Mouse (Mus musculus) neural tube, embryonic 14.5 days (tissue): ENCODE measurements around the gene Erf. TPM values are rescaled to one million over a fixed set of nuclear protein-coding genes. Genes with fewer than 3 reads are reported as not detected.

Experiments
- ATAC-seq: fragments of 200-750 bp; cut with Nextera tagmentation; 2 replicates; pipeline ENCODE4 v1.8.0; 2017; ENCODE audit warnings: low read depth, mild to moderate bottlenecking, moderate TSS enrichment, moderate library complexity
- H3K27ac ChIP-seq: fragments of 300-500 bp; sonication (generic); 2 replicates; pipeline ENCODE4 v1.5.1; 2014; ENCODE audit warnings: low read depth, mild to moderate bottlenecking, control low read depth, low read length, moderate library complexity, mixed read lengths
- H3K27me3 ChIP-seq: fragments of 300-500 bp; sonication (generic); 2 replicates; pipeline ENCODE4 v1.6.1; 2014; ENCODE audit warnings: low read length; ENCODE audit not compliant: control insufficient read depth, insufficient read depth
- H3K36me3 ChIP-seq: fragments of 300-500 bp; sonication (generic); 2 replicates; pipeline ENCODE4 v1.6.1; 2014; ENCODE audit warnings: low read length, mixed read lengths; ENCODE audit not compliant: control insufficient read depth, insufficient read depth
- H3K4me1 ChIP-seq: fragments of 300-500 bp; sonication (generic); 2 replicates; pipeline ENCODE4 v1.6.1; 2014; ENCODE audit warnings: low read length; ENCODE audit not compliant: control insufficient read depth, insufficient read depth
- H3K4me2 ChIP-seq: fragments of 300-500 bp; sonication (generic); 2 replicates; pipeline ENCODE4 v1.6.1; 2014; ENCODE audit warnings: mild to moderate bottlenecking, low read depth, low read length, control low read depth
- H3K4me3 ChIP-seq: fragments of 300-500 bp; sonication (generic); 2 replicates; pipeline ENCODE4 v1.5.1; 2014; ENCODE audit warnings: low read depth, low read length, control low read depth, mixed read lengths
- H3K9ac ChIP-seq: fragments of 300-500 bp; sonication (generic); replicated peaks from 2 replicates; pipeline ENCODE4 v1.6.1; 2014; ENCODE audit warnings: low read depth, mild to moderate bottlenecking, control low read depth, low read length, mixed read lengths
- H3K9me3 ChIP-seq: fragments of 300-500 bp; sonication (generic); 2 replicates; pipeline ENCODE4 v1.6.1; 2016; ENCODE audit warnings: low read length; ENCODE audit not compliant: control insufficient read depth
- whole genome bisulfite sequencing: fragments of 180-500 bp; shearing (Covaris S2); extraction: QIAGEN DNeasy Blood & Tissue Kit; methylation state at CpG from one replicate; pipeline ENCODE4 v1.1.7; 2014; 5-methylcytosine and 5-hydroxymethylcytosine counted together
- polyA plus RNA-seq: library from polyadenylated mRNA; unstranded; fragments of >200 nt; fragmentation: Nextera tagmentation; extraction: Ambion mirVana; gene quantifications from 2 replicates; pipeline ENCODE4 v1.2.1, GENCODE M21; 2014

Gene Erf
- polyA plus RNA-seq, 1 experiment from 2014 or later, result 4.5 TPM

GRCm38 (mm10) chr7:25277405-25277804, 26.8 kb upstream of the Erf start:
- Histone ChIP-seq H3K9ac (peak overlapping the region; percentile 37), H3K4me1 (peaks cover 43% of the 10 kb centered on the region), H3K4me2 (peak overlapping the region; percentile 90), H3K36me3 (peaks cover 14% of the 10 kb centered on the region; the same call in 1 of the 2 replicates), H3K27me3 (no peaks in the 10 kb centered on the region), H3K9me3 (no peaks in the 10 kb centered on the region), H3K4me3 (peak overlapping the region; percentile 76; the same call in 1 of the 2 replicates), H3K27ac (peak overlapping the region; percentile 98)
- WGBS, result 92% methylated on average over 4 of the region's 4 CpGs
- ATAC-seq, result no peak

GRCm38 (mm10) chr7:25275555-25276298, 25.2 kb upstream of the Erf start:
- 62% methylated on average over 9 of the region's 9 CpGs for WGBS
- Histone ChIP-seq H3K36me3 (peaks cover 23% of the 10 kb centered on the region), H3K27ac (no peak overlapping the region), H3K4me2 (no peak overlapping the region; the same call in 1 of the 2 replicates), H3K4me3 (no peak overlapping the region), H3K4me1 (peaks cover 34% of the 10 kb centered on the region), H3K9me3 (no peaks in the 10 kb centered on the region), H3K9ac (peak overlapping the region; percentile 8; the same call in 1 of the 2 replicates), H3K27me3 (no peaks in the 10 kb centered on the region)
- ATAC-seq, result no peak

- 87% methylated on average over 3 of the region's 3 CpGs for whole genome bisulfite sequencing
Measured at GRCm38 (mm10) chr7:25274996-25275395, 24.4 kb upstream of the Erf start.

GRCm38 (mm10) chr7:25274571-25274970, 24.0 kb upstream of the Erf start:
- peaks cover 23% of the 10 kb centered on the region for H3K36me3 ChIP-seq
- H3K27me3 ChIP-seq, result no peaks in the 10 kb centered on the region
- no peak overlapping the region for H3K4me2 ChIP-seq
- no peak overlapping the region for H3K27ac ChIP-seq
- no peak for ATAC-seq
- 41% methylated on average over 5 of the region's 5 CpGs for WGBS
- peaks cover 29% of the 10 kb centered on the region for H3K4me1 ChIP-seq
- H3K9me3 ChIP-seq, result no peaks in the 10 kb centered on the region
- no peak overlapping the region for H3K4me3 ChIP-seq
- H3K9ac ChIP-seq, result no peak overlapping the region; the same call in 1 of the 2 replicates

More at GRCm38 (mm10) chr7:25274996-25275395, 24.4 kb upstream of the Erf start:
- H3K9ac ChIP-seq, result 0 out of 2 replicates have a peak overlapping the region, but pooled peaks have one; percentile 8
- H3K4me1 ChIP-seq, result peaks cover 29% of the 10 kb centered on the region
- H3K4me2 ChIP-seq, result no peak overlapping the region
- no peaks in the 10 kb centered on the region for H3K9me3 ChIP-seq
- no peak for ATAC-seq
- H3K27ac ChIP-seq, result no peak overlapping the region
- H3K27me3 ChIP-seq, result no peaks in the 10 kb centered on the region
- peaks cover 23% of the 10 kb centered on the region for H3K36me3 ChIP-seq
- no peak overlapping the region for H3K4me3 ChIP-seq

DNA sequence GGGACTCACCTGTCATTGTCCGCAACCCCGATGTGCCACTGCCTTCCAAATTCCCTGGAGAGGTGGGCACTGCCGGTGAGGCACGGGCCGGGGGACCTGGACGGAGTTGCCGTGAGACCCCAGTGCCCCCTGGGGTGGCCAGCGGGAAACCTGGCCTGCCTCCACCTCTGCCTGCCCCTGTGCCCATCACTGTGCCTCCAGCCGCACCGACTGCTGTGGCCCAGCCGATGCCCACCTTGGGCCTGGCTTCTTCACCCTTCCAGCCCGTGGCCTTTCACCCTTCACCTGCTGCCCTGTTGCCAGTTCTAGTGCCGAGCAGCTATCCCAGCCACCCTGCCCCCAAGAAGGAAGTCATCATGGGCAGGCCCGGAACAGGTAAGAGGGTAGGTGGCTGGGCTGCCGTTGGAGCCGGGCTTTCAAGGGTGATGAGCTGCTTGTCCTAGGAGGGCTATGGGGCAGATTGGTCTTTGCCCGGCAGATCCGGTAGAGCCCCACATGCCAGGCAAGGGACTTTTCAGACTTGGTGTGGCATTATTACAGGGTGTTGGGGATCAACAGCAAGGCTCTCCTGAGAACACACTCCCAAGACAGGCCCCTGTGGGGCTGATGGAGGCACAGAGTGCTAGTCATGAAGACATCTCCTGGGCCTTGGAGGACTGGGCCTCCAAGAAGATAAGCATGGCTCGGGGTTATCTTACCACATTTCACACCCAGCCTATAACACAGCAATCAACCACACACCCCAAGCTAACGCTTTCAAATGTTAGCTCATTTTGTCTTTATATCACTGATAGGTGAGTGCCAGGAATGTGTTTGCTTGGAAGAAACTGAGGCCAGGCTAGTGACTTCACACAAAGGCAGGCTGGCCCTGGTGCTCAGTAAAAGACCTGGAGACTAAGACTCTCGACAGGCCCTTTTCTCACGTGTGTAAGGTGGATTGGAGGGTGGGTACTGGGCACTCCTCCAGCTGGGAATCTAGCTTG, 23.0 kb upstream of the Erf start:
- Histone ChIP-seq H3K4me1 (peaks cover 33% of the 10 kb centered on the region), H3K4me3 (no peak overlapping the region), H3K9me3 (no peaks in the 10 kb centered on the region), H3K4me2 (no peak overlapping the region), H3K36me3 (peaks cover 23% of the 10 kb centered on the region), H3K27me3 (no peaks in the 10 kb centered on the region), H3K9ac (peak overlapping the region; percentile 4; the same call in 1 of the 2 replicates), H3K27ac (no peak overlapping the region)
- WGBS, result 91% methylated on average over 22 of the region's 22 CpGs
- no peak for ATAC-seq

DNA sequence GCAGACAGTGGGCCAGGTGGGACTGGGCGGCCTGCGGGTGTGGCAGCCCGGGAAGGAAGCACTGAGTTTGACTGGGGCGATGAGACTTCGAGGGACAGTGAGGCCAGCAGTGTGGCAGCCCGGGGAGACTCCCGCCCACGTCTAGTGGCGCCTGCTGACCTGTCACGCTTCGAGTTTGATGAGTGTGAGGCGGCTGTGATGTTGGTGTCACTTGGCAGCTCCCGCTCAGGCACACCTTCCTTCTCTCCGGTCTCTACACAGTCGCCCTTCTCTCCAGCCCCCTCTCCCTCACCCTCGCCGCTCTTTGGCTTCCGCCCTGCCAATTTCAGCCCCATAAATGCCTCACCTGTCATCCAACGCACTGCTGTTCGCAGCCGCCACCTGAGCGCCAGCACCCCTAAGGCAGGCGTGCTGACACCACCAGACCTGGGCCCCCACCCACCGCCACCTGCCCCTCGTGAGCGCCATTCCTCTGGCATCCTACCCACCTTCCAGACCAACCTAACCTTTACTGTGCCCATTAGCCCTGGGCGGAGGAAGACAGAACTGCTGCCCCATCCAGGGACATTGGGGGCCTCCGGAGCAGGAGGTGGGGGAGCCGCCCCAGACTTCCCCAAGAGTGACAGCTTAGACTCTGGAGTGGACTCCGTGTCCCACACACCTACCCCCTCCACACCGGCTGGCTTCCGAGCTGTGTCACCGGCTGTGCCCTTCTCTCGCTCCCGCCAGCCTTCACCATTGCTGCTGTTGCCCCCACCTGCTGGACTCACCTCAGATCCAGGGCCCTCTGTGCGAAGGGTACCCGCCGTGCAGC, 22.1 kb upstream of the Erf start:
- H3K4me3 ChIP-seq, result no peak overlapping the region
- WGBS, result 90% methylated on average over 37 of the region's 38 CpGs
- peaks cover 29% of the 10 kb centered on the region for H3K4me1 ChIP-seq
- no peak for ATAC-seq
- H3K27me3 ChIP-seq, result no peaks in the 10 kb centered on the region
- H3K9me3 ChIP-seq, result no peaks in the 10 kb centered on the region
- H3K4me2 ChIP-seq, result no peak overlapping the region
- H3K27ac ChIP-seq, result no peak overlapping the region
- peaks cover 23% of the 10 kb centered on the region for H3K36me3 ChIP-seq
- H3K9ac ChIP-seq, result no peak overlapping the region

DNA sequence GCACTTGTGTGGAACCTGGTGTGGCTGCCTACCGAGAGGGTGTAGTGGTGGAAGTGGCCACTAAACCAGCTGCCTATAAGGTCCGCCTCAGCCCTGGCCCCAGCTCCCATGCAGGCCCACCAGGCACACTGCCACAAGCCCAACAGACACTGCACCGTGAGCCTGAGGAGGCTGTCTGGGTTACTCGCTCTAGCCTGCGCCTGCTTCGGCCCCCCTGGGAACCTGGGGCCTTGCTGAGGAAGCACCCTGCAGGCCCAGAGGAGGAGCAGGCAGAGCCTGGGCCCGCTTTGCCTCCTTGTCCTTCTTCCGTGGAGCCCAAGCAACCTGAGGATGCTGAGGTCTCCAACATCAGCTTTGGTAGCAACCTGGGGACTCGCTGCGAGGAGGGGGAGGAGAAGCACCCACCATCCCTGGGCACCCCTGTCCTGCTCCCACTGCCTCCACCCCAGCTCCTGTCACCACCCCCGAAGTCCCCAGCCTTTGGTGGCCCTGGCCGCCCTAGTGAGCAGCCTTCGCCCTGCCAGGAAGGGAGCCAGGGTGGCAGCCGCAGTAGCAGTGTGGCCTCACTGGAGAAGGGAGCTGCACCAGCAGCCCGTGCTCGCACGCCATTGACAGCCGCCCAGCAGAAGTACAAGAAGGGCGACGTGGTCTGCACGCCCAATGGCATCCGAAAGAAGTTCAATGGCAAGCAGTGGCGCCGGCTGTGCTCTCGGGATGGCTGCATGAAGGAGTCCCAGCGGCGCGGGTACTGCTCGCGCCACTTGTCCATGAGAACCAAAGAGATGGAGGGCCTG, 21.3 kb upstream of the Erf start:
- H3K9me3 ChIP-seq, result no peaks in the 10 kb centered on the region
- H3K4me1 ChIP-seq, result peaks cover 26% of the 10 kb centered on the region; the same call in 1 of the 2 replicates
- no peak overlapping the region for H3K9ac ChIP-seq
- no peaks in the 10 kb centered on the region for H3K27me3 ChIP-seq
- no peak overlapping the region for H3K4me3 ChIP-seq
- no peak for ATAC-seq
- peaks cover 23% of the 10 kb centered on the region for H3K36me3 ChIP-seq
- 91% methylated on average over 30 of the region's 30 CpGs for WGBS
- no peak overlapping the region for H3K27ac ChIP-seq
- no peak overlapping the region for H3K4me2 ChIP-seq
